Mouse (Mus musculus): Measurements from ENCODE around the gene Gm20388.
A peak's percentile ranks its signal among the peaks of the same experiment; 100 is the strongest.
"Not testable (repeated sequence)": the region's sequence is repeated elsewhere in the genome, so short reads cannot be mapped to it uniquely, and the experiment has no call there.

Gene Gm20388

DNA sequence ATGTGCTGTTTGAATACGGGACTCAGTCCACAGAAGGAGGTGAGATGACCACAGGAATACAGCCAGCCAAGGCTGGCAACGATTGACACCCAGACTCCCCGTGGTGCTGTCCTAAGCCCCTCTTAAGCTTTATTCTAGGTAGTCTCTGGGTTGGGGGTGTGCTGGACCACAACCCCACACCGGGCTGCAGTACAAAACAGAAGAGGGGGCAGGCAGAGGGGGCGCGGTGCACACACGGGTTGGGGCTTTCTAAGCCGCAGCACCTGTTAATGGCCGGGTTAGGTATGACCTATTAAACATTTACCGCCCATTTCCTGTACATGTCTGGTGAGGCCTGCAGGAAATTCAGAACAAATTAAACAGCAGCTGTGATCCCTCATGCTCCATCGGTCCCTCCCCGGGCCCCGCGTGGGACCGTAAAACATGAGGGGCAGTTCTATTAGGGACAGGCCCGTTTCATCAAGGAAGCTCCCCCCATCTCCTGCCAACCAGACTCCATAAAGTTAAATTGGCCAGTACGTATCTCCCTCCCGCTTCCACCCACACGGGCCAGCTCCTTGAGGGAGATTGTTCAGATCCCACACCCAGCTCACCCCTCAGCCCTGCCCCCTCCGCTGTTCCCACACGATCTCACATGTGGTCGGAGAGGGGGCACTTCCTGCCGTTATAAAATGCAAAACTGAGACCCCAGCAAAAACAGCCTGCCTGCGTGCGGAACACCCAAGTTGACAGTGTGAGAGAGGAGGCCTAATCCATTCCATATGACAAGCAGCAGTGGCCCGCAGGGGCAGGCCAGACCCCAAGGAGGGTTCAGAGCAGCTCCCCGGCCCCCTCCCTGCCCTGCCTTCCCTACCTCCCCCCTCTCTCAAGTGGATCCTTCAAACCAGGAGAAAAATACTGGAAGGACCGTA, 1390.1 kb downstream of the Gm20388 start:
- DNase-seq (ENCODE audit: low spot score in 2 of 2), result no peak

DNA sequence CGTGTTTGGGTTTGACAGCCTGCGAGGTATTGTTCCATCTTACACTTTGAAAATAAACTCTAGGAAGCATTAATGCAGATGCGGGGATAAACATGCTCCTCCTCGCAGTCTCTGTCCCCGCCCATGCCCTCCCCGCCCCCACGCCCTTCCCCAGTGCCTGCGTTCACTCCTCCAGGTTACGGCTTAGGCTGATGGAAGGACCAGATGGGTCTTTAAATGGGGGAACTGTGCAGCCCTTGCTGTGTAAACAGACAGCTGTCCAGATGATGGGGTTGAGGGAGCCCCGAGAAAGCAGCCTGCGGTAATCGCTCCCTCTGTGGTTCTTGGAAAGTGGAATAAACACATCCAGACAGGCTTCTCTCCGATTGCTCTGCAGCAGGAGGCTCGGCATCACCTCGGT, 1390.8 kb downstream of the Gm20388 start:
- no peak for DNase-seq (ENCODE audit: low spot score in 2 of 2)

DNA sequence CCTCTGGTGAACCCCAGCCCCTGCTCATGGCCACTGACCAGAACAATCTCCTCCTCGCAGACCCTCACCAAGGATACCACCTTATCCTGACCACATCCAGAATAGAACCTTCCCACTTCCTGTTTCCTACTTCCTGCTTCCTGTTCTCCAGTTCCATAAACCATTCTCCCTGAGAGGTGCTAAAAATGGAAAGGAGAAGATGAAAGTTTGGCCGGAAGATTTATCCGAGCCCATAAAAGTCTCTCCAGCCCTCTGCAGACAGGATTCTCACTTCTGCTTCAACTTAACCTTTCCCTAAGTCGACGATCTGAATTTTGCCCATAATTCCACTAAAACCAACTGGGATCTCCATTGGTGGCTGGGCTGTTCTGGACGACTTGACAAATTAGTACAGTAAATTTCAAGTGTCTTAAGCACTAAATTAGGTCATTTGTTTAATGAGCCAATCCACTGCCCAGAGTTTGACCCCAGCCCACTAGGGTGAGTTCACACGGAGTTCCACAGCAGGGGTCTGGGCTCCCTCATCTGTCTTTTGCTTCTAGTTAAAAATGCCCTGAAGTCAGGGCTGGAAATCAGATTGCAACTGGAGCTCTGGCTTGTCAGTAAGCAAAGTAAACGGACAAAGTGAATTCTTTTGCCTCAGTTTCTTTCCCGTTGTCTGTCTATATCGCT, 1391.5 kb downstream of the Gm20388 start:
- DNase-seq (ENCODE audit: low spot score in 2 of 2), result no peak

DNA sequence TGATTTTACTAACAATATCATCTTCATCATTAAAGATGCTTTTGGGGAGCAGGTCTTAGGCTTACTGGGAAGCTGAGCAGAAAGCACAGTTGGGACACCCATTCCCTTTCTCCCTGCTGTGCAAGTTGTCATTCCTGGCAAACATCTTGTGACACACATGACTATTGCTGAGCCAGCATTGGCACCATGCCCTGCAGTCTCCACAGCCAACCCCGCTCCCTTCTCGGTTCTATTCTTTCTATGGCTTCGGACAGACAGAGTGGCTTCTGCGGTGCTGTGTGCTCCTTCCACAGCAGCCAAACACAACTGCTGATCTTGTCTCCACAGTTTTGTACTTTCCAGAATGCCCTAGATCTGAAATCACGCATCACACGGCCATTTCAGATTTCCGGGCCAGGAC, 1397.1 kb downstream of the Gm20388 start:
- DNase-seq (ENCODE audit: low spot score in 2 of 2), result peak in 1 of 2 experiments; percentile 10

DNA sequence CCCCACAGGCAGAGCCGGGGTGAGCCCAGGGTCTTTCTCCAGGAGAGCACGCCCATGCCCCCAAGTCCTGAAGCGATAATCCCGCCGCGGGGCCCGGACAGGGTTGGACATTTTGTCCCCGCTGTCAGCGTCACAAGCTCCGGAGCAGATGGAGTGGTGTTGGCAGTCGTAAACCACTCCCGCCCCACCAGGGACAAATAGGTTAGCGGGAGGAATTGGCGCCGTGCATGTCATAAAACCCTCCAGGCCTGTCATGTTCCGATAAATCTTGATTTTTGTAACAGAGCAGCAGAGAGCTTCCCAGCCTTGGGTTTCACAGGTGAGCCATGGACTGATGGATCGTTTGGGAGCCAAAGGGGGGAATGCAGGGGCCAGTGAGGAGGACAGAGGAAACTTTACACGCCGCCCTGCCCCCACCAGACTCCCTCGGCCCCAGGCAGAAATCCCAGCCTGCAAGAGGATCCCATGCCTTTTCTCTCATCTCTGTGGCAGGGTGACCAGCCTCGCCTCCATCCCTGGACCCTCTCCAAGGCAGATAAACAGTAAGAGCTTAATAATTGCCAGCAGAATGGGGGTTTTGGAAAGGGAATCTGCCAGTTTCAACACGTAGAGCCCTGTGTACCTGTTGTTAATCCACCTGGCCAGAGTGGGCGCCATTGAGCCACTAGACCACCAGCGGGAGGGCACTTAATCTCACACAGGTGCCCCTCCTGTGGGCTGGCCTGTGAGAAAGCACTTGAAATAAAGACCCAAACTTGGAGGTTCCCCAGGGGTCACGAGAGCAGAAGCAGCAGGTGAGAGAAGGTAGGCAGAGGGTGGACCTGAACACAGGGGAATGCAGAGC, 1400.6 kb downstream of the Gm20388 start:
- DNase-seq (ENCODE audit: low spot score in 2 of 2), result no peak

DNA sequence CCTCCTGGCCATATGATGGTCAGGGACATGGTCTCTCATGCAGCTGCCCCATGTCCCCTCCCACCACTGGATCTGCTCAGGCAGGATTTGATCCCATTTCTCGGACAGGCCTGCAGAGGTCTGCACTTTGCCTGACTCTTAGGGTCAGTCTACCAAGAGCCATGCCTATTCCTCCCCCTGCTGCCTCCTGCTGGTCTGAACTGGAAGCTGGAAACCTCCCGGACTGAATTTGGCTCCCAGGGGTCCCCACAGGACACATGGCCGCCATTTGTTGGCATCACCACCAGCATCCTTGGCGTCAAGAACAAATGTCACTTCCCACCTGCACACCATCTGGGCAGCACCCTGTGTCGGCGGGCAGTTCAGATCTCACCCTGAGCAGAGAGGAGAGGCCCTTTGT, 1402.8 kb downstream of the Gm20388 start:
- DNase-seq (ENCODE audit: low spot score in 2 of 2), result no peak

DNA sequence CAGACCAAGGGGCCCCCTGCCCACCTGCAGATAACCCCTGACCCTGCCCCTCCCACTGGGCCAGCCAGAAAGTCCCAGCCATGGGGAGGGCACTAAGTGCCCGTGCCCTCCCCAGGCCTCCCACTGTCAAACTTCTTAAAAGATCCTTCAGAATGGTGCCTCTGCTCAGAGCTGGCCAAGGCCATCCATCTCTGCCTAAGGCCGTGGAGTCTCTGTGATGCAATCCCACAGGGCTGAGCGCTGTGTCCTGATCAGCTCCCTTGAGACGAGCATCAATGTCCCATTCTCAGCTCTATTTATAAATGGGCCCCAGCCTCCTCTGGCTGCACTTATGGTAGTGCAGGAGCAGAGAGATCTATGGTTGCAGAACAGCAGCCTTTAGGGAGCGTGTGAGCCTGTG, 1403.4 kb downstream of the Gm20388 start:
- no peak for DNase-seq (ENCODE audit: low spot score in 2 of 2)

DNA sequence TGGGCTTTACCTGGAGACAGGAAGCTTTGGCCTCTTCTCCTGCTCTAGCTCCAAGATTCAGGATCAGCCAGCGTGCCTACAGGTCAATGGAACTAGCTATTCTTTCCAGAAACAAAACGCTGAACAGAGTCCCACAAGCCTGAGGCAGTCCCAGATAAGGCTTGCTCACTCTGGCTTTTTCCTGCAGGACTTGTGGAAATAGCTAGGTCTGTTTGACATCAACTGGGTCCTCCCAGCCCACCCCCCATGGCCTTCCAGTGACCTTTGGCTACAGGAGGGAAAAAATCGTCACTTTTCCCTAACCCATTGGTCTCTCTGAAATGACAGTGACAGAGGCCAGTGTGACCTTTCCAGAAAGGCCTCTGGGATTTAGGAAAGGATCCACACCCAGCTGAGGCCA, 1404.9 kb downstream of the Gm20388 start:
- DNase-seq (ENCODE audit: low spot score in 2 of 2), result no peak

DNA sequence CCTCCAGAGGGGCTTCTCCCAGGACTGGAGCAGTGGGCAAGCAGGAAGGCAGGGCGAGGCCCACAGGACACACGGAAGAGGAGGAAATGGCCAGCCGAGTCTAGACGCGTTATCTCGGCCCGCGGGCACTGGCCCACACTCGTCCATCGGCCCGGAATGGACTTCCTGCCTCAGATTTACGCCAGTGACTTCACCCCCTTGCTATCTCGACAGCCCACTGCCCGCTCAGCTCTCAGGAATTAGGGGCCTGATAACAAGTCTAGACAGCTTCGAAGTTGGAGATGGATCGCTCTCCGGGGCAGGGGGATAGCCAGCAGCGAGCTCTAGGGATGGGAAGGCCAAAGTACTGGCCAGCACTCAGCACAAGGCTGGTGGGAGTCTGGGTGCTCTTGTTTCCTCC, 1405.4 kb downstream of the Gm20388 start:
- no peak for DNase-seq (ENCODE audit: low spot score in 2 of 2)

DNA sequence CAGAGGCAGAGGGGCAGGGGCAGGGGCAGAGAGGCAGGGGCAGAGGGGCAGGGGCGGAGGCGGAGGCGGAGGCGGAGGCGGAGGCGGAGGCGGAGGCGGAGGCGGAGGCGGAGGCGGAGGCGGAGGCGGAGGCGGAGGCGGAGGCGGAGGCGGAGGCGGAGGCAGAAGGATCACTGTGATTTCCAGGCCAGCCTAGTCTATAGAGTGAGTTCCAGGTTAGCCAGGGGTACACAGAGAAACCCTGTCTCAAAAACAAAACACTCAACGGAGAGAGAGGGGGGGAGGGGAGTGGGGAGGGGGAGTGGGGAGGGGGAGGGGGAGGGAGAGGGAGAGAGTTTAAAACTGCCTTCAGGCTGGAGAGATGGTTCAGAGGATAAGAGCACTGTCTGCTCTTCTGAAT, 1408.1 kb downstream of the Gm20388 start:
- not testable (repeated sequence) for DNase-seq (ENCODE audit: low spot score in 2 of 2)

DNA sequence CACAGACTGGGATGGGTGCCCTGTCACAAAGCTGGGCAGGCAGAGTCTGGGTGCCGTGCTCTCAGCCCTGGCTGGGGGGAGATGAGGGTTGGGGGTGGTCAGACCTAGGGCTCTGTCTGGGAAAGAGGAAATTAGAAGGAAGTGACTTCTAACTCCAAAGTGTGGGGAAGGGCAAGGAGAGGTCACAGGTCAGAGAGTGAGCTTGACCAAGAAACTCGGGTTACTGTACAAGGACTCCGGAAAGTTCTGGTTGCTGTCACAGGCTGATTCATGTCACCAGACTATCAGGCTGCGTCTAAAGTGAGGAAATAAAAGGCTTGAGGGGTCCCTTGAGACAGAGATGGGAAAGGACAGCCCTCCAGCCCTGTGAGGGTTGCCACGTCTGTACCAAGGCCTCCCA, 1408.8 kb downstream of the Gm20388 start:
- DNase-seq (ENCODE audit: low spot score in 2 of 2), result no peak

DNA sequence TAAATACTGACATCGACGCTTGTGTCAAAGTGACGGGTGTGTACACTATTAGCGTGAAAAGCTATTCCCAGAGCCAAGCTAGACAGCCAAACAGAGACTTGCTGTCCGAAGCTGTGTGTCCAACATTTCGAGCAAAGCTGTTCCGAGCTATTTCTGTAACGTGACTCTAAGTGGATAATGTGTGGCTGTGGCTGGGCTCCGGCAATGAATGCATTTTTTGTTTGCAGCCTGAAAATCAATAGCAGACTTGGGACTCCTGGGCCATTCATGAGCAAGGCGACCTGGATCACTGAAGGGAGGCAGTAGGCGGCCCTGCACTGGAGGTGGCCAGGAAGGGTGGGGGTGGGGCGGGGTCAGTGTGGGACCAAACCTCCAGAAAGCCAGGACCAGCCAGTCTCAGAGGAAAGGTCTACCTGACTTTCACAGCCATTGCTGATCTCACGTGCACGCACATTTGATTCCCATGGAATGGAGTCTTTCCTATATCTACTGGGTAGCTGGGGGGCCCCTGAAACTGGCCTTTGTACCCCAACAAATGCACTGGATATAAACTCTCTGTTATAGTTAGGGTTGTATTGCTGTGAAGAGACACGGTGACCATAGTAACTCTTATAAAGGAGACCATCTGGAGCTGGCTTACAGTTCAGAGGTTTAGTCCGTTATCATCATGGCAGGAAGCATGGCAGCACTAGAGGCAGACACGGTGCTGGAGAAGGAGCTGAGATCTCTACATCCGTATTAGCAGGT, 1415.7 kb downstream of the Gm20388 start:
- DNase-seq (ENCODE audit: low spot score in 2 of 2), result no peak

DNA sequence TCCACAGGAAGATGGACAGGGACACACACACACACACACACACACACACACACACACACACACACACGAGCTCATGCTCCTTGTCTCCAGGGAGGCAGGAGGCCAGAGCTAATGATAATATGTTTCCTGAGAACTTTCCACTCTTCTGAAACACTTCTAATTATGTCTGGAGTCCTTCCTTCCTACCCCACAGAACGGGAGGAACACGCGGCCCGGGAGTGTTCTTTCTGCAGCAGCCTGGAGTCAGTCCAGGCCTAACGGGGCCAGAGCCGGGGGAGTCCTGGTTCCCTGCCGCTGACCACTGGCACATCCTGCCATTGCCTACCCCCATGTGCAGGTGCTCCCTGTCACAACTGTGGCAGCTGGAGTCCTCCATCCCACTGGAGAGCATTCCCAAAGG, 1421.8 kb downstream of the Gm20388 start:
- DNase-seq (ENCODE audit: low spot score in 2 of 2), result no peak

DNA sequence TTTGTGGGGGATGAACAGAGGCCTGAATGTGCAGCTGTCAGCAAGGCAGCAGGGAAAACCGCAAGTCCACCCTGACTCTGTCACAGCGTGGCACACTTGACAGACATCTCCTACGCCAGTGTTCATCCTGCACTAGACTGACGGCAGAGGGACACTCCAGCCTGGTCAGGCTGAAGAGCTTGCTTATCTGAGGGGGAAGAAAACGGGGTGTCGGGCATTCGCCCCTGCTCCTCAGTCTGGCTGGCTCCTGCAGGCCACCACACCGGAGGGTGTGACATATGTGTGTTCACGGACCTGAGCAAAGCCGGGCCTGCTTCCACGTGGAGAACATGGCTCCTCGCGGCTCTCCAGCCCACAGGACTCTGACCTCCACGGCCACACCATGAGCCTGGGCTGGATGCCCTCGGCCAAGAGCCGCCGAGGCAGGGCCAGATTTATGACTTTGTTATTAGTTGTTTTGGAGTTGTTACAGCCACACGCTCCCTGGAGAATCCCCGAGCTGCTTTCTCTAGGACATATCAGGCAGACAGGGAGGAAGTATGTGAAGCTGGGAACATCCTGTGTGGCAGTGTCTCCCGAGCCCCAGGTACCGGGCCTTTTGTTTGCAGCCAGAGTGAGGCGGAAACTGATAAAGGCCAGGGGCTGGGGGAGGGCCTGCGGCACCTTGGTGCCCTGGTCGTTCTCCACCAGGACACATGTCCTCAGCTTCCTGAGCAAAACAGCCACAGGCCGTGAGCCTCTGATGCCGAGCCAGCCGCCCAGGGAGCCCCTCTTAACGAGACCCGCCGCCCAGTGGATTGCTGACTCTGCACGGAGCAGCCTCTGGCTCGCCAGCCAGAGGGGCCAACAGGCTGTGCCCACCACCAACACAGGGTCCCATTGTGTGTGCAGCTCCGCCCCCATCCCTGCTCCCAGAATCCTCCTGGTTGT, 1424.1 kb downstream of the Gm20388 start:
- DNase-seq (ENCODE audit: low spot score in 2 of 2), result no peak

DNA sequence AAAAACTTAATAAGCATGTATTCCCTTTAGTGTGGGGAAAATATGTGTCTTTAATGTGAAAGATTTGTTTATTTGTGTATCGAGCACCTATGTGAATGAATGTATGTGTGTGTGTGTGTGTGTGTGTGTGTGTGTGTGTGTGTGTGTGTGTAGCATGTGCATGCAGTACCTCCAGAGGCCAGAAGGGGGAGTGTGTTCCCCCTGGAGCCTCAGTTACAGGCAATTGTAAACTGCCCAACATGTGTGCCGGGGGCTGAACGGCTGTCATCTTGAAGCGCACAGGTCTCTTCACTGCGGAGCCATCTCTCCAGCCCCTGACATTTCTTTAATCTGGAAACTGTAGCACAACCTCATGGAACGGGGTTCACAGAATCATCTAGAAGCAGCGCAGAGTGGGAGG, 1425.0 kb downstream of the Gm20388 start:
- DNase-seq (ENCODE audit: low spot score in 2 of 2), result no peak

DNA sequence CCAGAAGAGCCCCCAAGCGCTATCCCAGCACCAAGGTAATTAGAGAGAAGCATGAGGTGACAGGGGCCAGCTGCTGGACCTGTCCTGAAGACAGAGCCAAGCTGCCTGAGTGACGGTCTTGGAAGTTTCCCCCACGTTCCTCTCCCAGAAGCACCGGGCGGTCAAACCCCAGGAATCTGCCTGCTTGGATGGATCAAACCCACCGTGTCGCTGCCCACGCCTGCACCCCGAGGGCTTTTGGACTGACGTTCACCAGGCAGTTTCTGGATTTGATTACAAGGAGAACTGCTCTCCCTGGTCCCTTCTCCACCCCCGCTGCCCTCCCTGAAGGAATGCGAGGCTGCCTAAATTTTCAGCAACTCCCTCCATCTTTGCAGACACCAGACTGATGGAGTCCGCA, 1432.3 kb downstream of the Gm20388 start:
- DNase-seq (ENCODE audit: low spot score in 2 of 2), result no peak

DNA sequence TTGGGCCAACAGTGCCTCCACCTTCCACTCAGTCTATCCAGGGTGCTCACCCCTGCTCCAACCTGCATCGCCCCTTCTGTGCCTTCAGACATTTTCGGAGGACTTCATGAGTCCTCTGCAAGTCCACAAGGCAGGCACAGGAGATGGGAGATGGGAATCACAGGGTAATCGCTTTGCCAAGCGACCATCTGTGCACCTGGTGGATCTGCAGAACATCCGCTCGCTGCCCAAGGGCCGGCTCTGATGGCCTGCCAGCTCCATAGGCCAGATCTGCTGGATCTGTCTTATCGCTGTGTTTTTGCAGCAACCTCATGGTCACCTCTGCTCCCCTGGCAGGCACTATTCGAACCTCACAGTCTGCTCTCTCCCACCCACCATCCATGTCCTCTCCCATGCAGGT, 1433.8 kb downstream of the Gm20388 start:
- no peak for DNase-seq (ENCODE audit: low spot score in 2 of 2)

DNA sequence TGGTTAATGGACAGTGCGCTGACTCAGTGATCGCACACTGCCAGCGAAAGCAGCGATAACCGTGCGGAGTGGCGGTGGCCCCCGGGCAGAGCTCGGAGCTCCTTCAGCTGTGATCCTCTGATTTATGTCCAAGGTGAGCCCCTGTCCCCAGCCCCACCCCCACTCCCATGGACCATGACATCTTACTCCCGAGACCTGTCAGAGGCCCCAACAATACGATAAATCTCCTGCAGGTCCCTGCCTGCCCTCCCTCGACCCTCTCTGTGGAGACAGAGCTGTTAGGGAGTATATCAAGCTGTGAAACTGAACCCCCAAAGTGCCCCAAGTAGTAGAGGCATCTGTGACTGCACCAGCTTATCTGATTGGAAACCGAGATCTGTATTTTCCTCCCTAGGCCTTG, 1435.5 kb downstream of the Gm20388 start:
- no peak for DNase-seq (ENCODE audit: low spot score in 2 of 2)

DNA sequence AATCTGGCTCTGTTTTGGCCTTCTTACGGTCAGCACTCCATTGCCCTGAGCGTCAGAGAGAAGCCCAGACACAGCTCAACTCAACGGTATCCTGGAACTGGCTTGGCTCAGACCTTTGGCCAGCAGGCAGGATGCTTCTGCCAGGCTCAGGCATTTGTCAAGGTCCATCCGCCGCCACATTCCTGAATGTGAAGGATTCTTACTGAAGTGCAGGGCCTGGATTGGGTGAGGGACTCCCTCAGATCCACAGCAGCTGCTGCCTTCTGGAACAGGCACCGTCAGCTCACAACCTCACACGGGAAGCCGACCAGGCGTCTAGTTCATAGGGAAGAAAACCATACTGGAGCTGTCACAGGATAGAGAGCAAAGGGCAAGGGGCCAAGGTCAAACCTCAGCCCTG, 1436.2 kb downstream of the Gm20388 start:
- no peak for DNase-seq (ENCODE audit: low spot score in 2 of 2)

DNA sequence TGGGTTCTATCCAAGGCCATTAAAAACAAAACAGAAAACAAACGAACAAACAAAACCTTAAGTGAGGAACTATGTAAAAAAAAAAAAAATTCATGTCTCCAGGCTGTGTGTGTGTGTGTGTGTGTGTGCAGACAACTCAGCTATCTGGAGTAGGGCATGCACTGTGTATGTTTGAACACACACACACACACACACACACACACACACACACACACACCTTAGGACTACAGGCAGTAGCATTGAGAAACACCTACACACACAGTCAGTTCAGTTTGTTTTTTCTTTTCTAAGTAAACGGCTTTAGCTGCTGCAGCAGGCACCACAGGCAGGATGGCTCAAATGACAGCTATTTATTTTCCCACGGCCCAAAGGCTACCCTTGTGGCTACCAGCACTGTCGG, 1438.4 kb downstream of the Gm20388 start:
- no peak for DNase-seq (ENCODE audit: low spot score in 2 of 2)

DNA sequence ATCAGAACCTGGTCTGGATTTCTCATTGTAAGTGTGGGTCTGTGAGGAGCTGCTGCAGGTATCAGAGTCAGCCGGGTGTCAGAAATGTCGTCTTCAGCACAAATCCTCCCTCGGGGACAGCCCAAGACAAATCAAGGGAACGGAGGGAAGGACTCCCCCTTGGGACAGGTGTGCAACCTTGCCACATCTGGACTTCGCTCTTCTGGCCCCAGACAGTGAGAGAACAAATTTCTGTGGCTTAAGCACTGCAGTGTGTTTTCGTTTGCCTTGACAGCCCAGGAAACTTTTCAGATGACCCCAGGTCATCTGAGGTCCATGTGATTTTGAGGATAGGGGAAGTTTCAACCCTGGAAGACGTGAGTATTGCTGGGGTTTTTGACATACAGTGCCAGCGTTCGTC, 1440.2 kb downstream of the Gm20388 start:
- no peak for DNase-seq (ENCODE audit: low spot score in 2 of 2)

All from right cerebral cortex, postnatal 36 days (tissue).